Mouse (Mus musculus) liver, postnatal 0 days (tissue): ENCODE measurements at regions not wholly inside any gene's neighbourhood (a gene's known extent, or its start where the extent isn't known, plus 50 kb on each side); places are given as distances from the start of the nearest gene placed in this dataset.

ENCODE experiments used
- CTCF ChIP-seq: sonication (generic); IDR thresholded peaks from 2 replicates; pipeline ENCODE4 v1.5.1; 2016; ENCODE audit warnings: antibody characterized with exemption, low read depth
- EP300 ChIP-seq: IDR thresholded peaks from 2 replicates; pipeline ENCODE4 v1.6.1; 2016; ENCODE audit warnings: antibody characterized with exemption, low read depth, mild to moderate bottlenecking

- TF ChIP-seq CTCF, result no peak
- no peak for TF ChIP-seq EP300
These were observed 298.2 kb downstream of the Aldoart1 start for GRCm38 (mm10) chr4:72554276-72554675.
